Mouse (Mus musculus): Measurements from ENCODE around the gene Gm10570.

DNA sequence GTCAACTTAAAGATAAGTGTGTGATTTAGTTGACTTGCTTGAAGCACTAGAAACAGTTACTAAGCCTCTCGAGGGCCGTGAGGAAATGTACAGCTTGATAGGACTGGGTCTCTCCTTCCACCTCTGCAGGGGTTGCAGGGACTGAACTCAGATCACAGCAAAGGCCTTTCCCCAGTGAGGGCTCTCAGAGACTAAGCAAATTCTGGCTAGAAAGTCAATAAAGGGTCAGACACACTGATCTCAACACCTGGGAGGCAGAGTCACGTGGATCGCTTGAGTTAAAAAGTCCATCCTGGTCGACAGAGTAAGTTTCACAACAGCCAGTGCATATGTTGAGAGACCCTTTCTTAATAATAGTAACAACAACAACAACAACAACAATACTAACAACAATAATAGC is 27.4 kb upstream of the Gm10570 start:
- TF ChIP-seq POLR2A (IDR thresholded peaks at IDR 0.05; ENCODE audit: insufficient read depth, low read depth, low read length) (no peak), CTCF (IDR thresholded peaks at IDR 0.05) (no peak)

All from heart, adult 2 months (tissue).